Mouse (Mus musculus) 3T3-L1 (cell line): ENCODE measurements around the gene Tcf20.

Source experiments
- DNase-seq: peaks from one replicate; pipeline ENCODE4 v3.0.0-alpha.2; 2015; ENCODE audit warnings: low read depth, low spot score

Gene Tcf20

GRCm38 (mm10) chr15:82987732-82988112, at the start of gene Tcf20:
Tcf20 (minus strand) TSS chr15:82987872.
- peak; percentile 66 for DNase-seq

GRCm38 (mm10) chr15:83036900-83037519, 49.3 kb upstream of the Tcf20 start:
- peak; percentile 38 for DNase-seq

- DNase-seq = no peak
Observed at GRCm38 (mm10) chr15:83036089-83036488, 48.4 kb upstream of the Tcf20 start.

- DNase-seq = no peak
Observed at GRCm38 (mm10) chr15:83034275-83034977, 46.8 kb upstream of the Tcf20 start.

GRCm38 (mm10) chr15:83032981-83033541, 45.4 kb upstream of the Tcf20 start, which contains the start of gene Nfam1:
Nfam1 (minus strand) TSS chr15:83033306.
- DNase-seq = no peak

GRCm38 (mm10) chr15:83030884-83031283, 43.2 kb upstream of the Tcf20 start:
- no peak for DNase-seq

GRCm38 (mm10) chr15:83029725-83030718, 42.4 kb upstream of the Tcf20 start:
- DNase-seq = no peak

- DNase-seq = no peak
Observed at GRCm38 (mm10) chr15:83026129-83026528, 38.5 kb upstream of the Tcf20 start.

- DNase-seq = no peak
Observed at GRCm38 (mm10) chr15:83025041-83025760, 37.5 kb upstream of the Tcf20 start.

- DNase-seq = no peak
Observed at GRCm38 (mm10) chr15:83022947-83023346, 35.3 kb upstream of the Tcf20 start.

GRCm38 (mm10) chr15:83010990-83011664, 23.5 kb upstream of the Tcf20 start:
- DNase-seq = peak; percentile 13

- DNase-seq = no peak
Observed at GRCm38 (mm10) chr15:83010423-83010822, 22.8 kb upstream of the Tcf20 start.

GRCm38 (mm10) chr15:83009532-83009931, 21.9 kb upstream of the Tcf20 start:
- no peak for DNase-seq

- DNase-seq = no peak
Observed at GRCm38 (mm10) chr15:83008761-83009423, 21.2 kb upstream of the Tcf20 start.

GRCm38 (mm10) chr15:83007346-83007920, 19.8 kb upstream of the Tcf20 start:
- DNase-seq = peak; percentile 61

- DNase-seq = no peak
Observed at GRCm38 (mm10) chr15:83002665-83003548, 15.2 kb upstream of the Tcf20 start.

- no peak for DNase-seq
Observed at GRCm38 (mm10) chr15:82998811-82999221, 11.1 kb upstream of the Tcf20 start.

- DNase-seq = no peak
Observed at GRCm38 (mm10) chr15:82996431-82996830, 8.8 kb upstream of the Tcf20 start.
